Mouse (Mus musculus): ENCODE data around the gene Fam229a.
"Not testable (repeated sequence)": the region's sequence is repeated elsewhere in the genome, so short reads cannot be mapped to it uniquely, and the experiment has no call there.

Gene Fam229a

GRCm38 (mm10) chr4:129518519-129518918 is 27.5 kb downstream of the Fam229a start:
- ATAC-seq (ENCODE audit: low TSS enrichment): no peak

GRCm38 (mm10) chr4:129525338-129525737 is 34.3 kb downstream of the Fam229a start:
- ATAC-seq (ENCODE audit: low TSS enrichment): no peak

GRCm38 (mm10) chr4:129525889-129526288 is 34.9 kb downstream of the Fam229a start:
- no peak for ATAC-seq (ENCODE audit: low TSS enrichment)

DNA sequence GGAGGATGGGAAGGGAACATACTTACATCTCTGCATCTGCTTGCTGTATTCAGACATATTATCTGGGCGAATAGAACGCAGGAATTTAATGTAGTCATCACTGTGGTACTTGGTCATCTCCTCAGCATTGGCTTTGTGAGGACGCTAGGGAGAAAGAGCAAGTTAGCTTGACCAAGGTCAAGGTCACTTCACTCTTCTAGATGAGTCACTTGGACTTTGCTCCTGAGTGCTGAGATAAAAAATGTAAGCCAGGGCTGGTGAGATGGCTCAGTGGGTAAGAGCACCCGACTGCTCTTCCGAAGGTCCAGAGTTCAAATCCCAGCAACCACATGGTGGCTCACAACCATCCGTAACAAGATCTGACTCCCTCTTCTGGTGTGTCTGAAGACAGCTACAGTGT is 37.9 kb downstream of the Fam229a start:
- ATAC-seq (ENCODE audit: low TSS enrichment): not testable (repeated sequence)

DNA sequence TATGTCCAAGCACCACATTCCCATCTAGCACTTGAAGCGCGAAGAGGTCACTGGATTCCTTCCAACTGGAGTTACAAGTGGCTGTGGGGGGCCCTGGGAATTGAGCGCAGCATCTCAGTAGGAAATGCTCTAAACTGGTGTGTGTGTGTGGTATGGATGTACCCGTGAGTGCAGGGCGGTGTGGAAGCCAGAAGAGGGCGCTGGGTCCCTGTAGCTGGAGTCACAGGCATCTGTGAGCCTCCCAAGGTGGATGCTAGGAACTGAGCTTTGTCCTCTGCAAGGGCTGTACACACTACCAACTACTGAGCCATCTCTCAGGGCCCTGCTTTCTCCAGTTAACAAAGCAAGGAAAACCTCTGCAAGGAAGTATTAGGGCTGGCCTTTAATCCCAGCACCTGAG is 49.0 kb downstream of the Fam229a start:
- no peak for ATAC-seq (ENCODE audit: low TSS enrichment)
